Mouse (Mus musculus): ENCODE measurements at regions not wholly inside any gene's neighbourhood (a gene's known extent, or its start where the extent isn't known, plus 50 kb on each side); places are given as distances from the start of the nearest gene placed in this dataset.

GRCm38 (mm10) chr10:17374047-17374446 is 349.0 kb upstream of the Cited2 start:
- Histone ChIP-seq H3K27ac (ENCODE audit: low read length) (no peak overlapping the region), H3K4me3 (ENCODE audit: low read depth, low read length) (no peak overlapping the region), H3K4me1 (ENCODE audit: control insufficient read depth, insufficient read depth, low read length) (no peaks in the 10 kb centered on the region), H3K36me3 (ENCODE audit: control insufficient read depth, insufficient read depth, low read length) (no peaks in the 10 kb centered on the region), H3K4me2 (ENCODE audit: low read length) (no peak overlapping the region), H3K9ac (ENCODE audit: low read depth, low read length) (no peak overlapping the region), H3K9me3 (replicated peaks; ENCODE audit: control insufficient read depth, low read length, poor library complexity, severe bottlenecking) (no peaks in the 10 kb centered on the region), H3K27me3 (ENCODE audit: control insufficient read depth, insufficient read depth, low read depth, low read length) (no peaks in the 10 kb centered on the region)
- WGBS: 59% methylated on average over 2 of the region's 2 CpGs
- no peak for ATAC-seq

GRCm38 (mm10) chr10:17382990-17383389 is 340.0 kb upstream of the Cited2 start:
- no peak overlapping the region for H3K27ac ChIP-seq (ENCODE audit: low read length)
- no peaks in the 10 kb centered on the region for H3K9me3 ChIP-seq (replicated peaks; ENCODE audit: control insufficient read depth, low read length, poor library complexity, severe bottlenecking)
- no peak overlapping the region for H3K9ac ChIP-seq (ENCODE audit: low read depth, low read length)
- H3K27me3 ChIP-seq (ENCODE audit: control insufficient read depth, insufficient read depth, low read depth, low read length): no peaks in the 10 kb centered on the region
- ATAC-seq: no peak
- 94% methylated on average over 6 of the region's 6 CpGs for WGBS
- no peaks in the 10 kb centered on the region for H3K36me3 ChIP-seq (ENCODE audit: control insufficient read depth, insufficient read depth, low read length)
- H3K4me2 ChIP-seq (ENCODE audit: low read length): no peak overlapping the region
- H3K4me3 ChIP-seq (ENCODE audit: low read depth, low read length): no peak overlapping the region
- no peaks in the 10 kb centered on the region for H3K4me1 ChIP-seq (ENCODE audit: control insufficient read depth, insufficient read depth, low read length)

GRCm38 (mm10) chr10:17385181-17385580 is 337.8 kb upstream of the Cited2 start:
- H3K27me3 ChIP-seq (ENCODE audit: control insufficient read depth, insufficient read depth, low read depth, low read length): no peaks in the 10 kb centered on the region
- no peaks in the 10 kb centered on the region for H3K36me3 ChIP-seq (ENCODE audit: control insufficient read depth, insufficient read depth, low read length)
- H3K4me2 ChIP-seq (ENCODE audit: low read length): no peak overlapping the region
- no peak overlapping the region for H3K27ac ChIP-seq (ENCODE audit: low read length)
- no peak overlapping the region for H3K4me3 ChIP-seq (ENCODE audit: low read depth, low read length)
- ATAC-seq: no peak
- no peak overlapping the region for H3K9ac ChIP-seq (ENCODE audit: low read depth, low read length)
- WGBS: 50% methylated on average over 1 of the region's 1 CpGs
- H3K9me3 ChIP-seq (replicated peaks; ENCODE audit: control insufficient read depth, low read length, poor library complexity, severe bottlenecking): no peaks in the 10 kb centered on the region
- H3K4me1 ChIP-seq (ENCODE audit: control insufficient read depth, insufficient read depth, low read length): no peaks in the 10 kb centered on the region

GRCm38 (mm10) chr10:17387296-17387695 is 335.7 kb upstream of the Cited2 start:
- H3K4me3 ChIP-seq (ENCODE audit: low read depth, low read length): no peak overlapping the region
- H3K4me2 ChIP-seq (ENCODE audit: low read length): no peak overlapping the region
- no peak overlapping the region for H3K27ac ChIP-seq (ENCODE audit: low read length)
- no peaks in the 10 kb centered on the region for H3K36me3 ChIP-seq (ENCODE audit: control insufficient read depth, insufficient read depth, low read length)
- ATAC-seq: no peak
- H3K27me3 ChIP-seq (ENCODE audit: control insufficient read depth, insufficient read depth, low read depth, low read length): no peaks in the 10 kb centered on the region
- no peaks in the 10 kb centered on the region for H3K4me1 ChIP-seq (ENCODE audit: control insufficient read depth, insufficient read depth, low read length)
- H3K9me3 ChIP-seq (replicated peaks; ENCODE audit: control insufficient read depth, low read length, poor library complexity, severe bottlenecking): peaks cover 6% of the 10 kb centered on the region; the same call in 1 of the 2 replicates
- WGBS: 84% methylated on average over 4 of the region's 4 CpGs
- H3K9ac ChIP-seq (ENCODE audit: low read depth, low read length): no peak overlapping the region

- Histone ChIP-seq H3K27ac (ENCODE audit: low read length) (no peak overlapping the region), H3K9ac (ENCODE audit: low read depth, low read length) (no peak overlapping the region), H3K4me3 (ENCODE audit: low read depth, low read length) (no peak overlapping the region), H3K4me2 (ENCODE audit: low read length) (no peak overlapping the region), H3K27me3 (ENCODE audit: control insufficient read depth, insufficient read depth, low read depth, low read length) (no peaks in the 10 kb centered on the region), H3K4me1 (ENCODE audit: control insufficient read depth, insufficient read depth, low read length) (0 out of 2 replicates have a peak, but pooled peaks cover 2% of the 10 kb centered on the region), H3K9me3 (replicated peaks; ENCODE audit: control insufficient read depth, low read length, poor library complexity, severe bottlenecking) (peaks cover 6% of the 10 kb centered on the region; the same call in 1 of the 2 replicates), H3K36me3 (ENCODE audit: control insufficient read depth, insufficient read depth, low read length) (no peaks in the 10 kb centered on the region)
- ATAC-seq: no peak
- WGBS: 74% methylated on average over 8 of the region's 8 CpGs
These were observed 327.4 kb upstream of the Cited2 start for GRCm38 (mm10) chr10:17395495-17396224.

GRCm38 (mm10) chr10:17403899-17404298 is 319.1 kb upstream of the Cited2 start:
- no peak overlapping the region for H3K27ac ChIP-seq (ENCODE audit: low read length)
- H3K36me3 ChIP-seq (ENCODE audit: control insufficient read depth, insufficient read depth, low read length): no peaks in the 10 kb centered on the region
- H3K27me3 ChIP-seq (ENCODE audit: control insufficient read depth, insufficient read depth, low read depth, low read length): no peaks in the 10 kb centered on the region
- H3K4me3 ChIP-seq (ENCODE audit: low read depth, low read length): no peak overlapping the region
- H3K9me3 ChIP-seq (replicated peaks; ENCODE audit: control insufficient read depth, low read length, poor library complexity, severe bottlenecking): no peaks in the 10 kb centered on the region; the same call in 1 of the 2 replicates
- H3K4me2 ChIP-seq (ENCODE audit: low read length): no peak overlapping the region
- H3K4me1 ChIP-seq (ENCODE audit: control insufficient read depth, insufficient read depth, low read length): no peaks in the 10 kb centered on the region
- H3K9ac ChIP-seq (ENCODE audit: low read depth, low read length): no peak overlapping the region
- no peak for ATAC-seq

DNA sequence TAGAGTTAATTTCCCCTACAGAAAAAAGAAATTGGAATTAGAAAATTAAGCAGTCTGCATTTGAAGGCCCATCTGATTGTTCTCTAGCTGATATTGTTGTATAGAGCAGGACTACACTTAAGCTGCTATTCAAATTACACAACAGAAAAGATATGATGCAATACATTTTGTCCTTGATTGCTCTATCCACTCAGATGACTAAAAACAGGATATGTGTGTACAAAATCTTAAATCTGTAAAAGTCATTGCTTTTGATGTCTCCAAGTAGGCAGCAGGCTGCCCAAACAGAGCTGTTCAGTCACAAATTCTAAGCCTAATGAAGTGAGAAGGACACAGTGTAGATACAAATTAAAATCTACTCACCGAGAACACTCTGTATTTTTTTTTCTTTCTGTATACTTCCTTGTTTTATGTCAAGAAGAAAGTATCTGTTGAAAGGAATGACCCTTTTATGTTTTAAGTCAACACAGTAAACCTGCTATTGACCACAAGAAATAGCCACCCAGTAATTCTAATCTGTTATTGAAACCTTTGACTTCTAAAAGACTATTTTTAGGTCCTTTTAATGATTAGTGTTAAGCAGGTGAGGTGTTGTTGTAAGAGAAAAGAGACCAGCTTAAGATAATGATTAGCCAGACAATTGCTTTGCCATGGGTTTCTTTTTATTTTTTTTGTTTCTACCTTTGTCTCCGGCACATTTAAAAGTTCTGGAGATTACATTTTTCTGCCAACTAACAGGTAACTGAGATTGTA is 315.0 kb upstream of the Cited2 start:
- no peaks in the 10 kb centered on the region for H3K27me3 ChIP-seq (ENCODE audit: control insufficient read depth, insufficient read depth, low read depth, low read length)
- no peaks in the 10 kb centered on the region for H3K4me1 ChIP-seq (ENCODE audit: control insufficient read depth, insufficient read depth, low read length)
- no peak overlapping the region for H3K4me2 ChIP-seq (ENCODE audit: low read length)
- no peak for ATAC-seq
- H3K4me3 ChIP-seq (ENCODE audit: low read depth, low read length): no peak overlapping the region
- H3K36me3 ChIP-seq (ENCODE audit: control insufficient read depth, insufficient read depth, low read length): no peaks in the 10 kb centered on the region
- no peak overlapping the region for H3K27ac ChIP-seq (ENCODE audit: low read length)
- no peak overlapping the region for H3K9ac ChIP-seq (ENCODE audit: low read depth, low read length)
- 62% methylated on average over 2 of the region's 2 CpGs for WGBS
- H3K9me3 ChIP-seq (replicated peaks; ENCODE audit: control insufficient read depth, low read length, poor library complexity, severe bottlenecking): no peaks in the 10 kb centered on the region; the same call in 1 of the 2 replicates

DNA sequence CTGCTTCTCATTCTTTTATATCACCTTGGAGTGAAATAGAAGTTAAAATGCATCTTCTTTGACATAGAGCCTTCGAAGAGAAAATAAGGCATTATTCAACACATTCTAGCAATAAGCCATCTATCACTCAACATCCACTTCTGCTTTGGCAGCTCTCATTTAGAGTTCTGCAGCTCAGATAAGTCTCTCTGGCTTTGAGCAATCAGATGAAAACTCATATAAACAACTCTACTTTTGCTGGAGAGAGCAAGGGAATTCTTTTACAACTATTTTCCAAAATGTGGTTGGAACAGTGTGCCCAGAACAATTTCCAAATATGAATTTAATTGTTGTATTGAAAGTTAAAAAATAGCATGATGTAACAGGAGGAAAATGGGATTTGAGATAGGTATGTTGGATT is 314.2 kb upstream of the Cited2 start:
- Histone ChIP-seq H3K4me2 (ENCODE audit: low read length) (no peak overlapping the region), H3K36me3 (ENCODE audit: control insufficient read depth, insufficient read depth, low read length) (no peaks in the 10 kb centered on the region), H3K4me1 (ENCODE audit: control insufficient read depth, insufficient read depth, low read length) (no peaks in the 10 kb centered on the region), H3K9me3 (replicated peaks; ENCODE audit: control insufficient read depth, low read length, poor library complexity, severe bottlenecking) (no peaks in the 10 kb centered on the region; the same call in 1 of the 2 replicates), H3K4me3 (ENCODE audit: low read depth, low read length) (no peak overlapping the region), H3K27ac (ENCODE audit: low read length) (no peak overlapping the region), H3K27me3 (ENCODE audit: control insufficient read depth, insufficient read depth, low read depth, low read length) (no peaks in the 10 kb centered on the region), H3K9ac (ENCODE audit: low read depth, low read length) (no peak overlapping the region)
- 84% methylated on average over 1 of the region's 1 CpGs for WGBS
- no peak for ATAC-seq

GRCm38 (mm10) chr10:17411300-17411987 is 311.6 kb upstream of the Cited2 start:
- WGBS: 44% methylated on average over 4 of the region's 4 CpGs
- Histone ChIP-seq H3K4me2 (ENCODE audit: low read length) (no peak overlapping the region), H3K4me1 (ENCODE audit: control insufficient read depth, insufficient read depth, low read length) (no peaks in the 10 kb centered on the region), H3K4me3 (ENCODE audit: low read depth, low read length) (no peak overlapping the region), H3K27me3 (ENCODE audit: control insufficient read depth, insufficient read depth, low read depth, low read length) (no peaks in the 10 kb centered on the region), H3K9me3 (replicated peaks; ENCODE audit: control insufficient read depth, low read length, poor library complexity, severe bottlenecking) (no peaks in the 10 kb centered on the region; the same call in 1 of the 2 replicates), H3K9ac (ENCODE audit: low read depth, low read length) (no peak overlapping the region), H3K36me3 (ENCODE audit: control insufficient read depth, insufficient read depth, low read length) (no peaks in the 10 kb centered on the region), H3K27ac (ENCODE audit: low read length) (no peak overlapping the region)
- no peak for ATAC-seq

Data from midbrain, embryonic 16.5 days (tissue).